Mouse (Mus musculus): ENCODE measurements around the gene Lnx2. TPM values are rescaled to one million over a fixed set of nuclear protein-coding genes. Genes with fewer than 3 reads are reported as not detected.

Gene Lnx2
- polyA plus RNA-seq, 1 experiment from 2014 or later: 9.8 TPM

DNA sequence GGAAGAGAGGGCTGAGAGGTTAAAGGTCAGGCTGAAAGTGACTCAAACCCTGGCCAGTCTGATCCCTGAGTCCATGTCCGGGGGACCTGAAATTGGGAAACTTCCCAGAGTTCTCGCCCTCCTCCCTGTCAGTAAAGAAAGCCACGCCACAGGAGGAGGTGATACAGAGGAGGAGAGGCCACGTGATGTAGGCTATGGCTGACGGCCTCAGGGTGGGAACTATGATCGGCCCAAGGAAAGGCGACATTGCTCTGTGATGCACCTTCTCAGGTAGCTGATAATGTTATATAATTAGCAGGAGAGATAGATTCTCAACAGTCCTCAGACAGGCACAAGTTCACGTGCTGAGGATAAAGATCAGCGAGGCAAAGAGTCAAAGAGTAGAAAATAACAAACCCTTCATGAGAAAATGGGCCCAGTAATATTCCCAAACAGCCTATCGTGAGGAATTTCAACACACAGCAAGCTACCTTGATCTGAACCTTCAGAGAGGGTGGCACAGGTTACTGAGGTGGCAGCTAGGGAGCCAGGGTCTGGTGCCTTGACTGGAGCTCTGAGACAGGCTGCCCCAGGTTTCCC is 19.6 kb downstream of the Lnx2 start:
- ATAC-seq (ENCODE audit: insufficient read depth, low FRiP score, low TSS enrichment) (no peak), DNase-seq (ENCODE audit: low spot score) (no peak)
- no peak overlapping the region for H3K9ac ChIP-seq (ENCODE audit: low read length)
- no peak overlapping the region for H3K4me2 ChIP-seq (ENCODE audit: low read depth)
- no peaks in the 10 kb centered on the region for H3K36me3 ChIP-seq (ENCODE audit: control insufficient read depth, insufficient read depth, low read length)
- WGBS: 90% methylated on average over 10 of the region's 10 CpGs
- H3K27me3 ChIP-seq (ENCODE audit: control insufficient read depth, insufficient read depth, low read length): no peaks in the 10 kb centered on the region
- no peak overlapping the region for H3K4me3 ChIP-seq (ENCODE audit: low read depth, low read length)
- H3K27ac ChIP-seq (ENCODE audit: low read depth, low read length): no peak overlapping the region
- H3K9me3 ChIP-seq (ENCODE audit: control insufficient read depth, low read length): no peaks in the 10 kb centered on the region
- no peaks in the 10 kb centered on the region; the same call in 1 of the 2 replicates for H3K4me1 ChIP-seq (ENCODE audit: control insufficient read depth, insufficient read depth, low read length)

GRCm38 (mm10) chr5:147055572-147056245 is 20.7 kb downstream of the Lnx2 start:
- 90% methylated on average over 6 of the region's 6 CpGs for WGBS
- Histone ChIP-seq H3K27ac (ENCODE audit: low read depth, low read length) (no peak overlapping the region), H3K4me2 (ENCODE audit: low read depth) (no peak overlapping the region), H3K4me1 (ENCODE audit: control insufficient read depth, insufficient read depth, low read length) (no peaks in the 10 kb centered on the region; the same call in 1 of the 2 replicates), H3K36me3 (ENCODE audit: control insufficient read depth, insufficient read depth, low read length) (no peaks in the 10 kb centered on the region), H3K27me3 (ENCODE audit: control insufficient read depth, insufficient read depth, low read length) (no peaks in the 10 kb centered on the region), H3K4me3 (ENCODE audit: low read depth, low read length) (no peak overlapping the region), H3K9ac (ENCODE audit: low read length) (no peak overlapping the region), H3K9me3 (ENCODE audit: control insufficient read depth, low read length) (no peaks in the 10 kb centered on the region)
- DNase-seq (ENCODE audit: low spot score) (no peak), ATAC-seq (ENCODE audit: insufficient read depth, low FRiP score, low TSS enrichment) (no peak)

- WGBS: 88% methylated on average over 2 of the region's 2 CpGs
- no peaks in the 10 kb centered on the region for H3K9me3 ChIP-seq (ENCODE audit: control insufficient read depth, low read length)
- no peaks in the 10 kb centered on the region for H3K36me3 ChIP-seq (ENCODE audit: control insufficient read depth, insufficient read depth, low read length)
- no peak overlapping the region for H3K27ac ChIP-seq (ENCODE audit: low read depth, low read length)
- no peak overlapping the region for H3K4me2 ChIP-seq (ENCODE audit: low read depth)
- H3K27me3 ChIP-seq (ENCODE audit: control insufficient read depth, insufficient read depth, low read length): no peaks in the 10 kb centered on the region
- no peaks in the 10 kb centered on the region; the same call in 1 of the 2 replicates for H3K4me1 ChIP-seq (ENCODE audit: control insufficient read depth, insufficient read depth, low read length)
- DNase-seq (ENCODE audit: low spot score) (no peak), ATAC-seq (ENCODE audit: insufficient read depth, low FRiP score, low TSS enrichment) (no peak)
- H3K9ac ChIP-seq (ENCODE audit: low read length): no peak overlapping the region
- H3K4me3 ChIP-seq (ENCODE audit: low read depth, low read length): no peak overlapping the region
Observed at GRCm38 (mm10) chr5:147054747-147055270, 21.6 kb downstream of the Lnx2 start.

DNA sequence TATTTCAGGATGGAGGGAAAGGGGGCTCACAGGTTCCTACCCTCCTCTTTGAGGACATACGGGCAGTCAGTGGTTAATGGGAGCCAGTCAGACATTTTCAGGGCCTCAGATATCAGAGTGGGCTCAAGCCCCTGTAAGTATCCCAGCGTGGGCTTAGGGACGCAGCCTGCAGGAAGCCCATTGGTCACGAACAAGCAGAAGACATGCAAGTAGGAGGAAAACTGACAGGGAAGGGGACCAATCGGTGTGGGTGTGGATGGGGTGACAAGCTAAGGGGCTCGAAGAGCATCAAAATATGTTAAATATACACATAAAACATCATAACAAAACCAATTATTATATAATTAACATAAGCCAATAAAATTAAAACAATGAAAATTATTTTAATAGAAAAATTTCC is 22.1 kb downstream of the Lnx2 start:
- no peaks in the 10 kb centered on the region for H3K27me3 ChIP-seq (ENCODE audit: control insufficient read depth, insufficient read depth, low read length)
- H3K9ac ChIP-seq (ENCODE audit: low read length): no peak overlapping the region
- H3K36me3 ChIP-seq (ENCODE audit: control insufficient read depth, insufficient read depth, low read length): no peaks in the 10 kb centered on the region
- H3K4me2 ChIP-seq (ENCODE audit: low read depth): no peak overlapping the region
- ATAC-seq (ENCODE audit: insufficient read depth, low FRiP score, low TSS enrichment) (no peak), DNase-seq (ENCODE audit: low spot score) (no peak)
- 90% methylated on average over 6 of the region's 6 CpGs for WGBS
- H3K4me1 ChIP-seq (ENCODE audit: control insufficient read depth, insufficient read depth, low read length): no peaks in the 10 kb centered on the region; the same call in 1 of the 2 replicates
- no peak overlapping the region for H3K27ac ChIP-seq (ENCODE audit: low read depth, low read length)
- H3K4me3 ChIP-seq (ENCODE audit: low read depth, low read length): no peak overlapping the region
- no peaks in the 10 kb centered on the region for H3K9me3 ChIP-seq (ENCODE audit: control insufficient read depth, low read length)

DNA sequence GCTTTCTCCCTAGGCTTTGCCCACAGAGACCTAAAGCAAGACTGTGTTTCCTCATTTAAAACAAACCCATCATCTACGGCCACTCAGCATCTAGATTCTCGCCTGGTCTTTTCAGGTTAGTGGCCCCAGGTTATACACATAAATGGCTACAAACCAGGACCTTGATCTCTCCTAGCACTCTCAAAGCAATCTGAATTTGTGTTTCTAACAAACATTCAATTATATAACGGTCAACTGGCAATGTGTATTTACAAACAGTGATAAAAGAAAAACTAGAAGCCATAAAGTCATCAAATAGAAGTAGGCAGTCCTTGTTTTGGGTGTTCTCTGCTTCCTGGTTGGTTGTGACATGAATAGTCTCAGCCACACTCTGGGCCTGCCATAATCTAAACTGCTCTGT is 22.9 kb downstream of the Lnx2 start:
- H3K9me3 ChIP-seq (ENCODE audit: control insufficient read depth, low read length): no peaks in the 10 kb centered on the region
- no peak for ATAC-seq (ENCODE audit: insufficient read depth, low FRiP score, low TSS enrichment)
- DNase-seq (ENCODE audit: low spot score): no peak
- no peak overlapping the region for H3K9ac ChIP-seq (ENCODE audit: low read length)
- no peaks in the 10 kb centered on the region for H3K36me3 ChIP-seq (ENCODE audit: control insufficient read depth, insufficient read depth, low read length)
- H3K4me3 ChIP-seq (ENCODE audit: low read depth, low read length): no peak overlapping the region
- H3K4me1 ChIP-seq (ENCODE audit: control insufficient read depth, insufficient read depth, low read length): no peaks in the 10 kb centered on the region; the same call in 1 of the 2 replicates
- H3K27ac ChIP-seq (ENCODE audit: low read depth, low read length): no peak overlapping the region
- WGBS: 87% methylated on average over 3 of the region's 3 CpGs
- no peak overlapping the region for H3K4me2 ChIP-seq (ENCODE audit: low read depth)
- H3K27me3 ChIP-seq (ENCODE audit: control insufficient read depth, insufficient read depth, low read length): no peaks in the 10 kb centered on the region

- no peak for ATAC-seq (ENCODE audit: insufficient read depth, low FRiP score, low TSS enrichment)
- WGBS: 91% methylated on average over 6 of the region's 6 CpGs
Observed at GRCm38 (mm10) chr5:147053071-147053470, 23.3 kb downstream of the Lnx2 start.

DNA sequence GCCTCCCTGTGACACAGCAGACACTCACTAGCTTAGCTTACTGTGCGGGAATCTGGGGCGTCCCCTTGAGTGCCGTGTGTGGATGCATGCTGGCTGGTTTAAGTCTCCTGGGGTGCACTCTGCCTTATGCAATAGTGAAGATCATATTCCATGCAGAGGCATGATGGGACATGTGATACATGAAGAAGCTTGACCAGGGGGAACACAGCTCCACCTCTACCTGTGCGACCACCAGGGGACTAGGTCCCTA is 24.2 kb downstream of the Lnx2 start:
- no peak for DNase-seq (ENCODE audit: low spot score)
- 67% methylated on average over 4 of the region's 4 CpGs for WGBS
- no peak for ATAC-seq (ENCODE audit: insufficient read depth, low FRiP score, low TSS enrichment)
- Histone ChIP-seq H3K36me3 (ENCODE audit: control insufficient read depth, insufficient read depth, low read length) (no peaks in the 10 kb centered on the region), H3K27ac (ENCODE audit: low read depth, low read length) (no peak overlapping the region), H3K9ac (ENCODE audit: low read length) (no peak overlapping the region), H3K4me3 (ENCODE audit: low read depth, low read length) (no peak overlapping the region), H3K27me3 (ENCODE audit: control insufficient read depth, insufficient read depth, low read length) (no peaks in the 10 kb centered on the region), H3K4me2 (ENCODE audit: low read depth) (no peak overlapping the region), H3K9me3 (ENCODE audit: control insufficient read depth, low read length) (no peaks in the 10 kb centered on the region), H3K4me1 (ENCODE audit: control insufficient read depth, insufficient read depth, low read length) (no peaks in the 10 kb centered on the region; the same call in 1 of the 2 replicates)

More at GRCm38 (mm10) chr5:147053071-147053470, 23.3 kb downstream of the Lnx2 start:
- Histone ChIP-seq H3K36me3 (ENCODE audit: control insufficient read depth, insufficient read depth, low read length) (no peaks in the 10 kb centered on the region), H3K4me2 (ENCODE audit: low read depth) (no peak overlapping the region), H3K27ac (ENCODE audit: low read depth, low read length) (no peak overlapping the region), H3K4me1 (ENCODE audit: control insufficient read depth, insufficient read depth, low read length) (no peaks in the 10 kb centered on the region; the same call in 1 of the 2 replicates), H3K27me3 (ENCODE audit: control insufficient read depth, insufficient read depth, low read length) (no peaks in the 10 kb centered on the region), H3K4me3 (ENCODE audit: low read depth, low read length) (no peak overlapping the region), H3K9ac (ENCODE audit: low read length) (no peak overlapping the region), H3K9me3 (ENCODE audit: control insufficient read depth, low read length) (no peaks in the 10 kb centered on the region)
- DNase-seq (ENCODE audit: low spot score): no peak

- 53% methylated on average over 29 of the region's 29 CpGs for WGBS
- no peaks in the 10 kb centered on the region for H3K36me3 ChIP-seq (ENCODE audit: control insufficient read depth, insufficient read depth, low read length)
- no peak overlapping the region for H3K27ac ChIP-seq (ENCODE audit: low read depth, low read length)
- no peak for ATAC-seq (ENCODE audit: insufficient read depth, low FRiP score, low TSS enrichment)
- no peak overlapping the region for H3K9ac ChIP-seq (ENCODE audit: low read length)
- no peak for DNase-seq (ENCODE audit: low spot score)
- no peak overlapping the region for H3K4me3 ChIP-seq (ENCODE audit: low read depth, low read length)
- no peak overlapping the region for H3K4me2 ChIP-seq (ENCODE audit: low read depth)
- H3K9me3 ChIP-seq (ENCODE audit: control insufficient read depth, low read length): no peaks in the 10 kb centered on the region
- H3K27me3 ChIP-seq (ENCODE audit: control insufficient read depth, insufficient read depth, low read length): no peaks in the 10 kb centered on the region
- no peaks in the 10 kb centered on the region; the same call in 1 of the 2 replicates for H3K4me1 ChIP-seq (ENCODE audit: control insufficient read depth, insufficient read depth, low read length)
Observed at GRCm38 (mm10) chr5:147051500-147052308, 24.7 kb downstream of the Lnx2 start.
